Mouse (Mus musculus): ENCODE measurements around the gene Gm12248. TPM values are rescaled to one million over a fixed set of nuclear protein-coding genes. Genes with fewer than 3 reads are reported as not detected.

Gm12248 gene
- total RNA-seq, 2 experiments from 2014 or later = not detected

Other genes starting within 250 kb of the Gm12248 start
- 10 to 100 TPM; 86.4 to 88.9 TPM for gene Larp1, start 84.1 kb downstream of the Gm12248 start, total RNA-seq (2021)
- gene Cnot8, start 11.0 kb upstream of the Gm12248 start, total RNA-seq (2021) = 10 to 100 TPM; 53.3 to 54.6 TPM
- gene Gemin5, start 75.4 kb upstream of the Gm12248 start, total RNA-seq (2021) = 10 to 100 TPM; 16.5 to 18.1 TPM
- gene Mrpl22, start 78.5 kb upstream of the Gm12248 start, total RNA-seq (2021) = 10 to 100 TPM; 33.9 to 35.5 TPM
- gene Igtp, start 106.4 kb upstream of the Gm12248 start, total RNA-seq (2021) = 1 to 10 TPM; 2.5 to 3.2 TPM
- 1 to 10 TPM; 1.8 to 2.8 TPM for gene Irgm2, start 106.5 kb upstream of the Gm12248 start, total RNA-seq (2021)
- gene 4930438A08Rik, start 181.7 kb upstream of the Gm12248 start, total RNA-seq (2021) = not detected
- 10 to 100 TPM; 20.9 to 24.2 TPM for gene Zfp692, start 213.9 kb upstream of the Gm12248 start, total RNA-seq (2021)
- 10 to 100 TPM; 47.2 to 52.2 TPM for gene Zfp672, start 237.2 kb upstream of the Gm12248 start, total RNA-seq (2021)
- gene Sh3bp5l, start 237.6 kb upstream of the Gm12248 start, total RNA-seq (2021) = 10 to 100 TPM; 62.2 to 62.5 TPM

Measured in left cerebral cortex, postnatal 25 days (tissue).